Comparison of ENCODE assay signal across 16 mouse cellular contexts in the genomic region with DNA sequence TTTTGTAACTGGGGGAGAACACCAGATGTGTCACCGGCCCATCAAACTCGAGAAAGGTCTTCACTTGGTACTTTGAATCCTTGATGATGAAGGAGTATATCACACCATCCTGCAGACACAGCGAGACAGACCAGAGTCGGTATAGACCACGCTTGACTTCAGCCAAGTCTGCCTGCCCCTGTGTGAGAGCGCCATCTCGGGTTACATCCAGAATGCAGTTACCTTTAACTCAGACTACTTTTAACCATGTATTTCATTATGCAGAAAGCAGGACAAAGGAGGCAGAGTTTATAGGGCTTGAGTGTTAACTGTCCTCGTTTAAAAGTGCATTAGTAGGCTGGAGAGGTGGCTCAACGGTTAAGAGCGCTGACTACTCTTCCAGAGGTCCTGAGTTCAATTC.
"Had no signal": no experiment of that assay in that cellular context is flagged by ENCODE, and none has a peak within 500 bp of the region (broad histone marks: within the 10 kb centered on the region; RNA-seq: fewer than 3 reads in every experiment).

No protein-coding gene starts in this region.

- DNase-seq: kidney, postnatal 10 days; kidney, postnatal 4 days; left cerebral cortex, postnatal 4 days; lung, adult 2 months; lung, postnatal 36 days; retina, postnatal 1 day; right cerebral cortex, postnatal 14 days; thymus, postnatal 4 days had no signal

- H3K27ac ChIP-seq: layer of hippocampus, adult 2 months; limb, embryonic 13.5 days; liver, embryonic 14.5 days; midbrain, embryonic 10.5 days; midbrain, embryonic 15.5 days; neural tube, embryonic 13.5 days; stomach, embryonic 15.5 days had no signal

- H3K9ac ChIP-seq: limb, embryonic 13.5 days; liver, embryonic 14.5 days; midbrain, embryonic 15.5 days; neural tube, embryonic 13.5 days; stomach, embryonic 15.5 days had no signal

- H3K4me3 ChIP-seq: layer of hippocampus, adult 2 months; limb, embryonic 13.5 days; midbrain, embryonic 10.5 days; midbrain, embryonic 15.5 days; neural tube, embryonic 13.5 days; stomach, embryonic 15.5 days had no signal

- H3K9me3 ChIP-seq: limb, embryonic 13.5 days; midbrain, embryonic 10.5 days; midbrain, embryonic 15.5 days; neural tube, embryonic 13.5 days; stomach, embryonic 15.5 days had no signal

- H3K4me1 ChIP-seq: limb, embryonic 13.5 days; midbrain, embryonic 10.5 days; midbrain, embryonic 15.5 days; neural tube, embryonic 13.5 days; stomach, embryonic 15.5 days had no signal

- H3K27me3 ChIP-seq: limb, embryonic 13.5 days; midbrain, embryonic 15.5 days; neural tube, embryonic 13.5 days; stomach, embryonic 15.5 days had no signal

- ATAC-seq: lung, postnatal 0 days; midbrain, embryonic 15.5 days had no signal

- H3K36me3 ChIP-seq: limb, embryonic 13.5 days; midbrain, embryonic 10.5 days; midbrain, embryonic 15.5 days; neural tube, embryonic 13.5 days; stomach, embryonic 15.5 days had no signal

- H3K4me2 ChIP-seq: limb, embryonic 13.5 days; midbrain, embryonic 15.5 days; neural tube, embryonic 13.5 days; stomach, embryonic 15.5 days had no signal
